Mouse (Mus musculus): Measurements from ENCODE around the gene Zfp366.

DNA sequence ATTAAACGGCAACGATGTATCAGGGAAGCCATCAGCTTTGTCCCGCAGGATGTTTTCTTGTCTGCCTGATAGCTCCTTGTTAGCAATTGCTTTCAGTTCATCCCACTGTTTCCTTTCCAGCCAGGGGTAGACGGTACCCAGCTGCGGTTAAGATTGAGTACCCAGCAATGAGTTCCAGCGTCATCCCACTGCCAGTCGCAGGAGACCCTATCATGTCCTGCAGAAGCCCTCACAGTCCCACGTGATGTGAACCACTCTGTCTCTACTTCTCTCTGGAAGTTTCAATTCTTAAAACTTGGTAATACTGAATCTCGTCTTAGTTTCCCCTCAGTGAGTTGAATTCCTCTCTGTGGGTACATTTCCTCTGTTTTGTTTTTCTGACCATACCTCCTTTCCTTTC lies 103.2 kb downstream of the Zfp366 start:
- TF ChIP-seq POLR2A (IDR thresholded peaks at IDR 0.05; ENCODE audit: borderline replicate concordance, control insufficient read depth, low read depth, low read length) (no peak), CTCF (IDR thresholded peaks at IDR 0.05; ENCODE audit: control insufficient read depth, insufficient read depth, low read length) (no peak)

Measured in bone marrow, adult 2 months (tissue).